In genomic region chr4:134371316-134371855, GRCm38 (mm10) we compare ENCODE assay signal across 8 mouse cellular contexts. TPM values are rescaled to one million over a fixed set of nuclear protein-coding genes. Genes with fewer than 3 reads are reported as not detected.
DNase-seq lines count a peak whose midpoint lies in the region; ATAC-seq and TF ChIP-seq lines count a peak whose summit lies in the region.

No protein-coding gene starts in this region.

- 0 out of 2 replicates have a peak, but pooled peaks cover 1% of the 10 kb centered on the region for H3K4me1 ChIP-seq in heart, adult 2 months (ENCODE audit: control insufficient read depth, insufficient read depth, low read length)
- H3K4me1 ChIP-seq in bone marrow macrophage, adult 2 months (ENCODE audit: control insufficient read depth, insufficient read depth, low read length) = peaks cover 7% of the 10 kb centered on the region
- peaks cover 17% of the 10 kb centered on the region for H3K4me1 ChIP-seq in forebrain, embryonic 15.5 days
- peaks cover 15% of the 10 kb centered on the region for H3K4me1 ChIP-seq in limb, embryonic 14.5 days (ENCODE audit: control insufficient read depth, insufficient read depth, low read length)
- peaks cover 17% of the 10 kb centered on the region for H3K4me1 ChIP-seq in stomach, embryonic 14.5 days (ENCODE audit: control insufficient read depth, insufficient read depth, low read length)

- no peak for ATAC-seq in forebrain, embryonic 15.5 days (replicated peaks)
- ATAC-seq in limb, embryonic 14.5 days (ENCODE audit: low FRiP score, low read depth) = no peak
- no peak for ATAC-seq in stomach, embryonic 14.5 days (ENCODE audit: insufficient number of reproducible peaks, insufficient read depth, low FRiP score, low read depth)

- peak overlapping the region; percentile 61 for H3K9ac ChIP-seq in heart, adult 2 months (ENCODE audit: low read depth, low read length)
- peak overlapping the region; percentile 9; the same call in 1 of the 2 replicates for H3K9ac ChIP-seq in forebrain, embryonic 15.5 days (replicated peaks)
- peak overlapping the region; percentile 48; the same call in 1 of the 2 replicates for H3K9ac ChIP-seq in limb, embryonic 14.5 days (ENCODE audit: low read depth, low read length, severe bottlenecking)
- H3K9ac ChIP-seq in stomach, embryonic 14.5 days (replicated peaks; ENCODE audit: low read depth, low read length) = no peak overlapping the region

- H3K9me3 ChIP-seq in forebrain, embryonic 15.5 days = no peaks in the 10 kb centered on the region
- no peaks in the 10 kb centered on the region for H3K9me3 ChIP-seq in limb, embryonic 14.5 days (ENCODE audit: control insufficient read depth, low read length)
- no peaks in the 10 kb centered on the region for H3K9me3 ChIP-seq in stomach, embryonic 14.5 days (ENCODE audit: control insufficient read depth, low read depth, low read length)

- no peaks in the 10 kb centered on the region for H3K36me3 ChIP-seq in heart, adult 2 months (ENCODE audit: control insufficient read depth, insufficient read depth, low read length)
- no peaks in the 10 kb centered on the region for H3K36me3 ChIP-seq in forebrain, embryonic 15.5 days
- no peaks in the 10 kb centered on the region for H3K36me3 ChIP-seq in limb, embryonic 14.5 days (ENCODE audit: control insufficient read depth, insufficient read depth, low read length)
- H3K36me3 ChIP-seq in stomach, embryonic 14.5 days (ENCODE audit: control insufficient read depth, insufficient read depth, low read length) = no peaks in the 10 kb centered on the region

- H3K4me3 ChIP-seq in heart, adult 2 months = peak overlapping the region; percentile 58
- peak overlapping the region; percentile 61 for H3K4me3 ChIP-seq in bone marrow macrophage, adult 2 months (ENCODE audit: insufficient read depth, low read length)
- H3K4me3 ChIP-seq in forebrain, embryonic 15.5 days = peak overlapping the region; percentile 61
- peak overlapping the region; percentile 49 for H3K4me3 ChIP-seq in limb, embryonic 14.5 days (replicated peaks; ENCODE audit: low read length)
- peak overlapping the region; percentile 44 for H3K4me3 ChIP-seq in stomach, embryonic 14.5 days (ENCODE audit: low read depth, low read length)

- no peak for TF ChIP-seq EP300 in heart, adult 2 months (IDR thresholded peaks at IDR 0.05; ENCODE audit: insufficient read depth, low read depth, low read length)

- H3K79me2 ChIP-seq in heart, adult 2 months (replicated peaks; ENCODE audit: control insufficient read depth, insufficient read depth, low read length) = no peaks in the 10 kb centered on the region

- TF ChIP-seq POLR2A in heart, adult 2 months (IDR thresholded peaks at IDR 0.05; ENCODE audit: insufficient read depth, low read depth, low read length) = no peak
- TF ChIP-seq POLR2A in bone marrow macrophage, adult 2 months (IDR thresholded peaks at IDR 0.05; ENCODE audit: borderline replicate concordance, low read depth, low read length) = no peak
- no peak for TF ChIP-seq POLR2A in limb, embryonic 14.5 days (IDR thresholded peaks at IDR 0.05; ENCODE audit: borderline replicate concordance, extremely low read depth, insufficient read depth, insufficient read length)

- WGBS in heart, adult 2 months = under 1% methylated on average over 17 of the region's 17 CpGs
- WGBS in forebrain, embryonic 15.5 days = under 1% methylated on average over 17 of the region's 17 CpGs
- under 1% methylated on average over 17 of the region's 17 CpGs for whole genome bisulfite sequencing in limb, embryonic 14.5 days
- 2% methylated on average over 17 of the region's 17 CpGs for WGBS in stomach, embryonic 14.5 days

- no peak for TF ChIP-seq CTCF in heart, adult 2 months (IDR thresholded peaks at IDR 0.05)
- TF ChIP-seq CTCF in bone marrow macrophage, adult 2 months (IDR thresholded peaks at IDR 0.05; ENCODE audit: low read depth, low read length) = no peak

- DNase-seq in heart, adult 2 months = peak; percentile 16 to 30
- DNase-seq in heart, adult 11 months = no peak
- no peak for DNase-seq in limb, embryonic 14.5 days (ENCODE audit: low spot score)
- no peak for DNase-seq in retina, embryonic 14.5 days (ENCODE audit: low spot score)
- no peak for DNase-seq in spleen, postnatal 14 days (ENCODE audit: low spot score in 2 of 2)

- H3K27me3 ChIP-seq in heart, adult 2 months (ENCODE audit: control insufficient read depth, insufficient read depth, low read length) = peaks cover 4% of the 10 kb centered on the region
- peaks cover 42% of the 10 kb centered on the region for H3K27me3 ChIP-seq in forebrain, embryonic 15.5 days
- peaks cover 31% of the 10 kb centered on the region for H3K27me3 ChIP-seq in limb, embryonic 14.5 days (ENCODE audit: control insufficient read depth, insufficient read depth, low read length)
- peaks cover 13% of the 10 kb centered on the region; the same call in 1 of the 2 replicates for H3K27me3 ChIP-seq in stomach, embryonic 14.5 days (ENCODE audit: control insufficient read depth, insufficient read depth, low read length)

- peak overlapping the region; percentile 100 for H3K4me2 ChIP-seq in forebrain, embryonic 15.5 days (replicated peaks)
- peak overlapping the region; percentile 86 for H3K4me2 ChIP-seq in limb, embryonic 14.5 days (replicated peaks; ENCODE audit: low read depth, low read length, severe bottlenecking)
- peak overlapping the region; percentile 98 for H3K4me2 ChIP-seq in stomach, embryonic 14.5 days (replicated peaks; ENCODE audit: low read depth, low read length)

- intact Hi-C loops in heart, adult 2 months (cut with DNase I) = loop anchor here (5.0 kb wide), 1 partner anchor 94 kb away; no protein-coding TSS in a partner anchor

- H3K27ac ChIP-seq in heart, adult 2 months = peak overlapping the region; percentile 65; the same call in 1 of the 2 replicates
- H3K27ac ChIP-seq in bone marrow macrophage, adult 2 months (ENCODE audit: insufficient read depth, low read depth, low read length) = no peak overlapping the region
- H3K27ac ChIP-seq in forebrain, embryonic 15.5 days (replicated peaks) = no peak overlapping the region
- H3K27ac ChIP-seq in limb, embryonic 14.5 days (replicated peaks; ENCODE audit: low read depth, low read length) = no peak overlapping the region
- no peak overlapping the region for H3K27ac ChIP-seq in stomach, embryonic 14.5 days (ENCODE audit: low read length)

RNA-seq across cellular contexts. Expression of gene Extl1, which starts 12.3 kb away (rescaled TPM):
- total RNA-seq in heart, adult 2 months (2021) = 10 to 100 TPM; 18.0 to 19.6 TPM
- 23.7 and 24.4 TPM in 2 replicates for polyA plus RNA-seq in heart, adult 2 months (2012; rRNA removed)
- 0.56 TPM in 1 of 2 replicates, not detected in the other for polyA plus RNA-seq in bone marrow macrophage, adult 2 months (2012; ENCODE audit: insufficient read depth, insufficient read length, missing spikeins)
- polyA plus RNA-seq in forebrain, embryonic 15.5 days (2015; fragmentation: Nextera tagmentation; extraction: Ambion mirVana) = 0.22 and 0.34 TPM in 2 replicates
- 10.0 and 14.2 TPM in 2 replicates for polyA plus RNA-seq in limb, embryonic 14.5 days (2012; rRNA removed)
- 7.2 TPM in 2 replicates for polyA plus RNA-seq in limb, embryonic 14.5 days (2014; fragmentation: Nextera tagmentation; extraction: Ambion mirVana)
- 0.64 and 0.98 TPM in 2 replicates for polyA plus RNA-seq in stomach, embryonic 14.5 days (2014; fragmentation: Nextera tagmentation; extraction: Ambion mirVana)

RNA-seq across cellular contexts. Expression of gene Pafah2, which starts 24.7 kb away (rescaled TPM):
- 10 to 100 TPM in 1 of 2 experiments, 1 to 10 TPM in 1; 6.4 to 11.0 TPM for total RNA-seq in heart, adult 2 months (2021)
- polyA plus RNA-seq in heart, adult 2 months (2012; rRNA removed) = 11.7 and 17.8 TPM in 2 replicates
- polyA plus RNA-seq in bone marrow macrophage, adult 2 months (2012; ENCODE audit: insufficient read depth, insufficient read length, missing spikeins) = 6.4 and 8.0 TPM in 2 replicates
- 7.7 TPM in 2 replicates for polyA plus RNA-seq in forebrain, embryonic 15.5 days (2015; fragmentation: Nextera tagmentation; extraction: Ambion mirVana)
- 25.9 and 30.2 TPM in 2 replicates for polyA plus RNA-seq in limb, embryonic 14.5 days (2012; rRNA removed)
- polyA plus RNA-seq in limb, embryonic 14.5 days (2014; fragmentation: Nextera tagmentation; extraction: Ambion mirVana) = 14.3 and 17.1 TPM in 2 replicates
- polyA plus RNA-seq in stomach, embryonic 14.5 days (2014; fragmentation: Nextera tagmentation; extraction: Ambion mirVana) = 13.8 and 15.1 TPM in 2 replicates

RNA-seq across cellular contexts. Expression of gene Slc30a2, which starts 28.4 kb away (rescaled TPM):
- total RNA-seq in heart, adult 2 months (2021) = under 1 TPM; 0.45 to 0.65 TPM
- polyA plus RNA-seq in heart, adult 2 months (2012; rRNA removed) = 0.12 and 0.35 TPM in 2 replicates
- polyA plus RNA-seq in bone marrow macrophage, adult 2 months (2012; ENCODE audit: insufficient read depth, insufficient read length, missing spikeins) = not detected in 2 replicates
- polyA plus RNA-seq in forebrain, embryonic 15.5 days (2015; fragmentation: Nextera tagmentation; extraction: Ambion mirVana) = 0.05 and 0.11 TPM in 2 replicates
- 0.76 and 0.78 TPM in 2 replicates for polyA plus RNA-seq in limb, embryonic 14.5 days (2012; rRNA removed)
- polyA plus RNA-seq in limb, embryonic 14.5 days (2014; fragmentation: Nextera tagmentation; extraction: Ambion mirVana) = 0.21 and 0.54 TPM in 2 replicates
- not detected in 2 replicates for polyA plus RNA-seq in stomach, embryonic 14.5 days (2014; fragmentation: Nextera tagmentation; extraction: Ambion mirVana)

RNA-seq across cellular contexts. Expression of gene Trim63, which starts 56.5 kb away (rescaled TPM):
- 100 to 1,000 TPM; 209 to 210 TPM for total RNA-seq in heart, adult 2 months (2021)
- polyA plus RNA-seq in heart, adult 2 months (2012; rRNA removed) = 142 and 215 TPM in 2 replicates
- not detected in 2 replicates for polyA plus RNA-seq in bone marrow macrophage, adult 2 months (2012; ENCODE audit: insufficient read depth, insufficient read length, missing spikeins)
- polyA plus RNA-seq in forebrain, embryonic 15.5 days (2015; fragmentation: Nextera tagmentation; extraction: Ambion mirVana) = 0.13 and 0.24 TPM in 2 replicates
- 4.3 and 5.1 TPM in 2 replicates for polyA plus RNA-seq in limb, embryonic 14.5 days (2012; rRNA removed)
- 1.3 and 1.4 TPM in 2 replicates for polyA plus RNA-seq in limb, embryonic 14.5 days (2014; fragmentation: Nextera tagmentation; extraction: Ambion mirVana)
- polyA plus RNA-seq in stomach, embryonic 14.5 days (2014; fragmentation: Nextera tagmentation; extraction: Ambion mirVana) = not detected in 2 replicates

Comparison
In these comparisons a context has a peak if more than half of its experiments do, and no peak if none do; other contexts are left out.
1. DNase-seq: peak in heart, adult 2 months (2 of 2); none in heart, adult 11 months (single experiment), limb, embryonic 14.5 days (single experiment), retina, embryonic 14.5 days (single experiment) and spleen, postnatal 14 days (0 of 2).
2. Peak in every context shown above with its lines, with median percentiles within 50 percentile points of each other: H3K4me3 ChIP-seq and H3K4me2 ChIP-seq.